Mouse (Mus musculus) myocyte (in vitro differentiated cells): ENCODE measurements at regions not wholly inside any gene's neighbourhood (a gene's known extent, or its start where the extent isn't known, plus 50 kb on each side); places are given as distances from the start of the nearest gene placed in this dataset.

Source experiments
- H3K27me3 ChIP-seq: one replicate; pipeline ENCODE4 v1.6.1; 2011; ENCODE audit not compliant: control insufficient read depth, insufficient read depth, insufficient read length
- H3K36me3 ChIP-seq: one replicate; pipeline ENCODE4 v1.6.1; 2011; ENCODE audit not compliant: control insufficient read depth, insufficient read depth
- H3K4me2 ChIP-seq: one replicate; pipeline ENCODE4 v1.6.1; 2011; ENCODE audit warnings: low read depth, control low read depth
- H3K4me3 ChIP-seq: one replicate; pipeline ENCODE4 v1.5.1; 2011; ENCODE audit warnings: mild to moderate bottlenecking, control low read depth, moderate library complexity
- H3K79me2 ChIP-seq: one replicate; pipeline ENCODE4 v1.6.1; 2011; ENCODE audit not compliant: control insufficient read depth, insufficient read depth
- H3ac ChIP-seq: one replicate; pipeline ENCODE4 v1.6.1; 2011; ENCODE audit not compliant: control insufficient read depth, insufficient read length
- CEBPB ChIP-seq: IDR thresholded peaks from 2 replicates; pipeline ENCODE4 v1.6.1; 2011; ENCODE audit warnings: mild to moderate bottlenecking, moderate library complexity; ENCODE audit not compliant: poor library complexity, insufficient read depth, severe bottlenecking
- E2F4 ChIP-seq: IDR thresholded peaks from one replicate; pipeline ENCODE4 v1.6.1; 2011; ENCODE audit warnings: mild to moderate bottlenecking, control low read depth, moderate library complexity; ENCODE audit not compliant: insufficient read depth
- MAX ChIP-seq: IDR thresholded peaks from one replicate; pipeline ENCODE4 v1.6.1; 2011; ENCODE audit warnings: low read depth, mild to moderate bottlenecking, control low read depth
- MYOD1 ChIP-seq, 3 experiments: IDR thresholded peaks; one replicate each; pipeline ENCODE4 v1.6.1; 2011; ENCODE audit warnings: control low read depth in 2 of 3, low read depth in 2 of 3, mild to moderate bottlenecking in 2 of 3, moderate library complexity in 1 of 3; ENCODE audit not compliant: insufficient read length in 2 of 3, control insufficient read depth in 1 of 3
- MYOG ChIP-seq, 3 experiments: IDR thresholded peaks; one replicate each; pipeline ENCODE4 v1.6.1; 2011; ENCODE audit warnings: control low read depth in 2 of 3, low read depth in 2 of 3, mild to moderate bottlenecking in 2 of 3; ENCODE audit not compliant: insufficient read length in 2 of 3, control insufficient read depth in 1 of 3, insufficient read depth in 1 of 3
- POLR2A ChIP-seq: IDR thresholded peaks from one replicate; pipeline ENCODE4 v1.6.1; 2011; ENCODE audit warnings: low read depth, mild to moderate bottlenecking, control low read depth, moderate library complexity; ENCODE audit not compliant: insufficient read length
- POLR2AphosphoS2 ChIP-seq: IDR thresholded peaks from one replicate; pipeline ENCODE4 v1.6.1; 2011; ENCODE audit warnings: low read depth, control low read depth; ENCODE audit not compliant: insufficient read length
- REST ChIP-seq: IDR thresholded peaks from one replicate; pipeline ENCODE4 v1.6.1; 2011; ENCODE audit warnings: mild to moderate bottlenecking, control low read depth, moderate library complexity; ENCODE audit not compliant: insufficient read depth, insufficient read length
- SRF ChIP-seq: IDR thresholded peaks from one replicate; pipeline ENCODE4 v1.6.1; 2011; ENCODE audit warnings: low read depth; ENCODE audit not compliant: control insufficient read depth, insufficient read length
- TCF12 ChIP-seq: IDR thresholded peaks from one replicate; pipeline ENCODE4 v1.6.1; 2011; ENCODE audit warnings: mild to moderate bottlenecking, control low read depth; ENCODE audit not compliant: poor library complexity, insufficient read depth, severe bottlenecking
- TCF3 ChIP-seq: IDR thresholded peaks from one replicate; pipeline ENCODE4 v1.6.1; 2011; ENCODE audit warnings: low read depth, control low read depth; ENCODE audit not compliant: insufficient read length
- USF1 ChIP-seq: IDR thresholded peaks from one replicate; pipeline ENCODE4 v1.6.1; 2011; ENCODE audit warnings: low read depth, mild to moderate bottlenecking, control low read depth, moderate library complexity

DNA sequence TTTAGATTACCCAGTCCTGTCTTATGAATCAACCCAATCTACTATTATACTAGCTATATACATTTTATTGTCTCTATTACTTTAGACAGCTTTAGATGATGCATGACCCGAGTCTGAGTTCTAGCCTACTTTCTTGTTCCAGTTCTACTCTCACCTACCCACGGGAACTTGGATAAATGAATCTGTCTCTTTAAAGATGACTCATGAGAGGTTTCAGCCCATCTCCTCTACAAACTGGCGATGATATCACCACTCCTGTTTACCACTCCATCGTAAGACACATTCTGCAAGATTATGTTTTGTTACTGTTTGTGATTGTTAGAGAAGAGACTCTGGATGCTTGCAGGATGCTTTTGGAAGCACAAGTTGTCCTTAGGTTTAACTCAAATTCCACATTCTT, 295.0 kb downstream of the Ostf1 start:
- Histone ChIP-seq H3K79me2 (no peaks in the 10 kb centered on the region), H3ac (no peak overlapping the region), H3K4me3 (no peak overlapping the region), H3K36me3 (no peaks in the 10 kb centered on the region), H3K4me2 (no peak overlapping the region), H3K27me3 (no peaks in the 10 kb centered on the region)
- no peak for TF ChIP-seq CEBPB
- TF ChIP-seq TCF3, result no peak
- TF ChIP-seq MYOG (IDR thresholded peaks at IDR 0.05; ENCODE audit: control insufficient read depth in 1 of 3, insufficient read depth in 1 of 3, insufficient read length in 2 of 3, low read depth in 2 of 3), result no peak

DNA sequence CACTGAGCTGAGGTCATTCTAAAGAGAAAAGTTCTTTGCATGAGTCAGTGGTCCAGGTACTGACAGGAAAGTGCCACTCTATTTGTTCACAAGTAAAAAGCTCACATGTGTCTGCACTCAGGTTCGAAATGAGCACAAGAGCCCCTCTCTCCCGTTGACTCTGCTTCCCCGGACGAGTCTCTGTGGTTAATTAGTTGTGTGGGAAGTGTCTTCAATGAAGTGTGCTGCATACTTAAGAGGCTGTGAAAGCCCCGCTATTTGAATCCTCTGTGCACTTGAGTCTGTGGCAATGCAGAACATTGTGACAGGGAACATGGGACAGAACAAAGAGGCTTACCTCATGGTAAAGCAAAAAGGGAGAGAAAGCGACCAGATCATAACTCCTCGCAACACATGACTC, 297.0 kb downstream of the Ostf1 start:
- H3K4me2 ChIP-seq, result no peak overlapping the region
- H3K79me2 ChIP-seq, result no peaks in the 10 kb centered on the region
- no peak overlapping the region for H3ac ChIP-seq
- TF ChIP-seq E2F4 (no peak), POLR2AphosphoS2 (no peak), SRF (no peak), TCF3 (no peak), CEBPB (no peak), POLR2A (no peak), TCF12 (no peak), REST (no peak)
- no peaks in the 10 kb centered on the region for H3K27me3 ChIP-seq
- H3K36me3 ChIP-seq, result no peaks in the 10 kb centered on the region
- H3K4me3 ChIP-seq, result no peak overlapping the region

DNA sequence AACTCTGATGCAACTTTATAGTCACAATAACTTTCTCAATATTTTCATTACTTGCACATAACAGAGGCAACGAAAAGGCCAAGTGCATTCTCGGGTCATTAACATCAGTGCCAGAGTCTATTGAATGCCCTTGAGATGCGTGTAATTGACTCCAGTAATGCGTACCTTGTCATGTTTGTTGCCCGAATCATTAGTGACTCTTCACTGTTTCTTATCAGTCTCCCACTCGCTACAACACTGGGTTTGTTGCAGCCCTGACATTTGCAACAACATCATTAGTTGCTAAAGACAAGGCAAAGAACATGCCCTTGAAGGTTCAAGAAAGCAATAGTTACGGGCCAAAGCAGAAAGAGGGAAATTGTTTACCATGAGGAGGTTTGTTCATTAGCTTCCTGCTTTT, 299.8 kb downstream of the Ostf1 start:
- no peak for TF ChIP-seq MYOG (IDR thresholded peaks at IDR 0.05; ENCODE audit: control insufficient read depth in 1 of 3, insufficient read depth in 1 of 3, insufficient read length in 2 of 3, low read depth in 2 of 3)
- TF ChIP-seq TCF3, result no peak
- TF ChIP-seq POLR2AphosphoS2, result no peak
- TF ChIP-seq USF1, result no peak
- TF ChIP-seq E2F4, result no peak
- TF ChIP-seq REST, result no peak
- no peak for TF ChIP-seq MAX
- no peak for TF ChIP-seq TCF12
- TF ChIP-seq CEBPB, result no peak
- TF ChIP-seq POLR2A, result no peak
- no peak for TF ChIP-seq MYOD1 (IDR thresholded peaks at IDR 0.05; ENCODE audit: control insufficient read depth in 1 of 3, insufficient read length in 2 of 3, low read depth in 2 of 3)
- TF ChIP-seq SRF, result no peak
- no peak overlapping the region for H3K4me3 ChIP-seq
- no peak overlapping the region for H3K4me2 ChIP-seq
- no peak overlapping the region for H3ac ChIP-seq
- no peaks in the 10 kb centered on the region for H3K27me3 ChIP-seq
- H3K79me2 ChIP-seq, result no peaks in the 10 kb centered on the region
- H3K36me3 ChIP-seq, result no peaks in the 10 kb centered on the region

- no peaks in the 10 kb centered on the region for H3K27me3 ChIP-seq
- H3ac ChIP-seq, result no peak overlapping the region
- no peak for TF ChIP-seq MYOG (IDR thresholded peaks at IDR 0.05; ENCODE audit: control insufficient read depth in 1 of 3, insufficient read depth in 1 of 3, insufficient read length in 2 of 3, low read depth in 2 of 3)
- no peak for TF ChIP-seq MAX
- no peak for TF ChIP-seq TCF3
- no peak for TF ChIP-seq USF1
- TF ChIP-seq REST, result no peak
- TF ChIP-seq CEBPB, result no peak
- no peak for TF ChIP-seq MYOD1 (IDR thresholded peaks at IDR 0.05; ENCODE audit: control insufficient read depth in 1 of 3, insufficient read length in 2 of 3, low read depth in 2 of 3)
- no peak for TF ChIP-seq E2F4
- no peak for TF ChIP-seq POLR2AphosphoS2
- no peak for TF ChIP-seq TCF12
- TF ChIP-seq POLR2A, result no peak
- TF ChIP-seq SRF, result no peak
- no peak overlapping the region for H3K4me2 ChIP-seq
- H3K79me2 ChIP-seq, result no peaks in the 10 kb centered on the region
- no peak overlapping the region for H3K4me3 ChIP-seq
- H3K36me3 ChIP-seq, result no peaks in the 10 kb centered on the region
Observed at GRCm38 (mm10) chr19:18329421-18329820, 302.2 kb downstream of the Ostf1 start.

GRCm38 (mm10) chr19:18318391-18318944, 313.2 kb downstream of the Ostf1 start:
- TF ChIP-seq REST (no peak), CEBPB (no peak), MYOG (IDR thresholded peaks at IDR 0.05; ENCODE audit: control insufficient read depth in 1 of 3, insufficient read depth in 1 of 3, insufficient read length in 2 of 3, low read depth in 2 of 3) (no peak)
- H3K4me2 ChIP-seq, result no peak overlapping the region
- H3K4me3 ChIP-seq, result no peak overlapping the region
- H3ac ChIP-seq, result no peak overlapping the region
- H3K79me2 ChIP-seq, result no peaks in the 10 kb centered on the region
- H3K36me3 ChIP-seq, result no peaks in the 10 kb centered on the region
- no peaks in the 10 kb centered on the region for H3K27me3 ChIP-seq
